Mouse (Mus musculus) kidney, embryonic 15.5 days (tissue): ENCODE measurements around the gene Rps4x. TPM values are rescaled to one million over a fixed set of nuclear protein-coding genes. Genes with fewer than 3 reads are reported as not detected.

Source experiments
- ATAC-seq: fragments of 200-750 bp; cut with Nextera tagmentation; replicated peaks from 2 replicates; pipeline ENCODE4 v1.8.0; 2017; ENCODE audit warnings: moderate TSS enrichment; ENCODE audit not compliant: low FRiP score
- H3K27ac ChIP-seq: fragments of 300-500 bp; sonication (generic); 2 replicates; pipeline ENCODE4 v1.5.1; 2015; ENCODE audit warnings: mild to moderate bottlenecking, inconsistent platforms
- H3K27me3 ChIP-seq: fragments of 300-500 bp; sonication (generic); 2 replicates; pipeline ENCODE4 v1.6.1; 2015; ENCODE audit warnings: inconsistent platforms
- H3K36me3 ChIP-seq: fragments of 300-500 bp; sonication (generic); 2 replicates; pipeline ENCODE4 v1.6.1; 2015; ENCODE audit warnings: inconsistent platforms
- H3K4me1 ChIP-seq: fragments of 300-500 bp; sonication (generic); 2 replicates; pipeline ENCODE4 v1.6.1; 2015; ENCODE audit warnings: inconsistent platforms
- H3K4me2 ChIP-seq: fragments of 300-500 bp; sonication (generic); 2 replicates; pipeline ENCODE4 v1.6.1; 2015; ENCODE audit warnings: moderate library complexity, mild to moderate bottlenecking, inconsistent platforms
- H3K4me3 ChIP-seq: fragments of 300-500 bp; sonication (generic); replicated peaks from 2 replicates; pipeline ENCODE4 v1.5.1; 2015; ENCODE audit warnings: mild to moderate bottlenecking, inconsistent platforms
- H3K9ac ChIP-seq: fragments of 300-500 bp; sonication (generic); 2 replicates; pipeline ENCODE4 v1.6.1; 2015; ENCODE audit warnings: mild to moderate bottlenecking, inconsistent platforms
- H3K9me3 ChIP-seq: fragments of 300-500 bp; sonication (generic); replicated peaks from 2 replicates; pipeline ENCODE4 v1.6.1; 2016; ENCODE audit warnings: inconsistent platforms
- WGBS: fragments of 180-500 bp; shearing (Covaris S2); methylation state at CpG from one replicate; pipeline ENCODE4 v1.1.7; 2015; ENCODE audit warnings: mixed read lengths; 5-methylcytosine and 5-hydroxymethylcytosine counted together
- polyA plus RNA-seq: library from polyadenylated mRNA; unstranded; fragments of >200 nt; fragmentation: Nextera tagmentation; extraction: Ambion mirVana; gene quantifications from 2 replicates; pipeline ENCODE4 v1.2.1, GENCODE M21; 2015

Gene Rps4x
- polyA plus RNA-seq, 1 experiment from 2014 or later, result 790 TPM

- Histone ChIP-seq H3K9me3 (no peaks in the 10 kb centered on the region), H3K27me3 (peaks cover 25% of the 10 kb centered on the region), H3K4me1 (0 out of 2 replicates have a peak, but pooled peaks cover 5% of the 10 kb centered on the region), H3K4me2 (no peak overlapping the region), H3K36me3 (no peaks in the 10 kb centered on the region), H3K4me3 (no peak overlapping the region), H3K27ac (no peak overlapping the region), H3K9ac (no peak overlapping the region)
- 30% methylated on average over 6 of the region's 6 CpGs for WGBS
- ATAC-seq, result no peak
These were observed 22.2 kb downstream of the Rps4x start for GRCm38 (mm10) chrX:102166986-102167385.

GRCm38 (mm10) chrX:102166521-102166920 is 22.7 kb downstream of the Rps4x start:
- Histone ChIP-seq H3K9me3 (no peaks in the 10 kb centered on the region), H3K36me3 (no peaks in the 10 kb centered on the region), H3K4me3 (no peak overlapping the region), H3K27ac (no peak overlapping the region), H3K9ac (no peak overlapping the region), H3K27me3 (peaks cover 25% of the 10 kb centered on the region), H3K4me1 (0 out of 2 replicates have a peak, but pooled peaks cover 5% of the 10 kb centered on the region), H3K4me2 (no peak overlapping the region)
- no peak for ATAC-seq
- 46% methylated on average over 5 of the region's 5 CpGs for WGBS

- Histone ChIP-seq H3K27ac (no peak overlapping the region), H3K9ac (no peak overlapping the region), H3K4me3 (no peak overlapping the region), H3K9me3 (no peaks in the 10 kb centered on the region), H3K4me2 (no peak overlapping the region), H3K4me1 (0 out of 2 replicates have a peak, but pooled peaks cover 5% of the 10 kb centered on the region), H3K36me3 (no peaks in the 10 kb centered on the region), H3K27me3 (peaks cover 20% of the 10 kb centered on the region)
- WGBS, result 82% methylated on average over 4 of the region's 4 CpGs
- no peak for ATAC-seq
These were observed 25.7 kb downstream of the Rps4x start for GRCm38 (mm10) chrX:102163529-102163928.

GRCm38 (mm10) chrX:102163096-102163495 is 26.1 kb downstream of the Rps4x start:
- no peak overlapping the region for H3K4me3 ChIP-seq
- no peaks in the 10 kb centered on the region for H3K9me3 ChIP-seq
- ATAC-seq, result no peak
- 0 out of 2 replicates have a peak, but pooled peaks cover 5% of the 10 kb centered on the region for H3K4me1 ChIP-seq
- H3K27me3 ChIP-seq, result peaks cover 20% of the 10 kb centered on the region
- H3K4me2 ChIP-seq, result no peak overlapping the region
- H3K36me3 ChIP-seq, result no peaks in the 10 kb centered on the region
- WGBS, result 43% methylated on average over 2 of the region's 2 CpGs
- H3K9ac ChIP-seq, result no peak overlapping the region
- H3K27ac ChIP-seq, result no peak overlapping the region

- H3K4me1 ChIP-seq, result no peaks in the 10 kb centered on the region
- H3K4me2 ChIP-seq, result no peak overlapping the region
- H3K4me3 ChIP-seq, result no peak overlapping the region
- no peak overlapping the region for H3K27ac ChIP-seq
- WGBS, result 70% methylated on average over 2 of the region's 2 CpGs
- H3K9ac ChIP-seq, result no peak overlapping the region
- no peaks in the 10 kb centered on the region for H3K36me3 ChIP-seq
- peaks cover 7% of the 10 kb centered on the region for H3K27me3 ChIP-seq
- no peaks in the 10 kb centered on the region for H3K9me3 ChIP-seq
- no peak for ATAC-seq
These were observed 28.7 kb downstream of the Rps4x start for GRCm38 (mm10) chrX:102160528-102160927.

GRCm38 (mm10) chrX:102159778-102160177 is 29.4 kb downstream of the Rps4x start:
- WGBS, result 63% methylated on average over 2 of the region's 2 CpGs
- no peak overlapping the region for H3K27ac ChIP-seq
- no peak overlapping the region for H3K4me2 ChIP-seq
- no peaks in the 10 kb centered on the region for H3K36me3 ChIP-seq
- ATAC-seq, result no peak
- H3K9ac ChIP-seq, result no peak overlapping the region
- H3K4me3 ChIP-seq, result no peak overlapping the region
- H3K4me1 ChIP-seq, result no peaks in the 10 kb centered on the region
- H3K9me3 ChIP-seq, result no peaks in the 10 kb centered on the region
- H3K27me3 ChIP-seq, result peaks cover 7% of the 10 kb centered on the region

GRCm38 (mm10) chrX:102157423-102157791 is 31.8 kb downstream of the Rps4x start:
- Histone ChIP-seq H3K27ac (peak overlapping the region; percentile 83), H3K9ac (peak overlapping the region; percentile 36; the same call in 1 of the 2 replicates), H3K4me3 (peak overlapping the region; percentile 58), H3K4me2 (peak overlapping the region; percentile 54), H3K9me3 (no peaks in the 10 kb centered on the region), H3K27me3 (no peaks in the 10 kb centered on the region), H3K36me3 (no peaks in the 10 kb centered on the region), H3K4me1 (no peaks in the 10 kb centered on the region)
- WGBS, result 48% methylated on average over 5 of the region's 5 CpGs
- ATAC-seq, result no peak

- Histone ChIP-seq H3K36me3 (peaks cover 4% of the 10 kb centered on the region; the same call in 1 of the 2 replicates), H3K27me3 (no peaks in the 10 kb centered on the region), H3K4me1 (no peaks in the 10 kb centered on the region), H3K4me3 (peak within 1 kb of the TSS; percentile 58), H3K27ac (peak within 1 kb of the TSS; percentile 83), H3K9ac (peak within 1 kb of the TSS; percentile 55), H3K4me2 (peak within 1 kb of the TSS; percentile 54), H3K9me3 (0 out of 2 replicates have a peak, but pooled peaks cover 3% of the 10 kb centered on the region)
- 11% methylated on average over 42 of the region's 42 CpGs for WGBS
- ATAC-seq, result peak; percentile 98
These were observed 32.4 kb downstream of the Rps4x start, which contains the start of gene Ercc6l for GRCm38 (mm10) chrX:102156618-102157422. Gene Ercc6l, minus strand, starts transcription at chrX:102157091.

- no peak overlapping the region for H3K27ac ChIP-seq
- no peak overlapping the region for H3K9ac ChIP-seq
- no peak for ATAC-seq
- peaks cover 17% of the 10 kb centered on the region; the same call in 1 of the 2 replicates for H3K27me3 ChIP-seq
- no peaks in the 10 kb centered on the region for H3K9me3 ChIP-seq
- peaks cover 41% of the 10 kb centered on the region for H3K36me3 ChIP-seq
- H3K4me2 ChIP-seq, result no peak overlapping the region
- 78% methylated on average over 1 of the region's 1 CpGs for WGBS
- no peaks in the 10 kb centered on the region for H3K4me1 ChIP-seq
- H3K4me3 ChIP-seq, result no peak overlapping the region
These were observed 48.0 kb downstream of the Rps4x start for GRCm38 (mm10) chrX:102141157-102141556.

Other genes starting within 250 kb of the Rps4x start
- gene Rtl5, start 118.1 kb downstream of the Rps4x start, polyA plus RNA-seq, result 2.5 and 2.8 TPM in 2 replicates
- gene Pin4, start 69.9 kb downstream of the Rps4x start, polyA plus RNA-seq, result 68.1 and 75.6 TPM in 2 replicates
- 13.5 and 13.9 TPM in 2 replicates for gene Ercc6l, start 32.3 kb downstream of the Rps4x start, polyA plus RNA-seq
- 153 and 155 TPM in 2 replicates for gene Cited1, start 62.8 kb upstream of the Rps4x start, polyA plus RNA-seq